Mouse (Mus musculus): Measurements from ENCODE around the gene Hmgb1. TPM values are rescaled to one million over a fixed set of nuclear protein-coding genes. Genes with fewer than 3 reads are reported as not detected.

Hmgb1 gene
- total RNA-seq, 4 experiments from 2014 or later = 119 to 140 (median 134) TPM

- no peak for DNase-seq (ENCODE audit: low spot score in 2 of 2)
Measured at GRCm38 (mm10) chr5:149030103-149030502, 154.2 kb downstream of the Hmgb1 start.

- DNase-seq (ENCODE audit: low spot score in 2 of 2) = no peak
Measured at GRCm38 (mm10) chr5:149028394-149028793, 155.9 kb downstream of the Hmgb1 start.

GRCm38 (mm10) chr5:149027389-149027788 lies 156.9 kb downstream of the Hmgb1 start:
- DNase-seq (ENCODE audit: low spot score in 2 of 2) = no peak

- no peak for DNase-seq (ENCODE audit: low spot score in 2 of 2)
Measured at GRCm38 (mm10) chr5:149021120-149021519, 163.2 kb downstream of the Hmgb1 start.

- no peak for DNase-seq (ENCODE audit: low spot score in 2 of 2)
Measured at GRCm38 (mm10) chr5:149020681-149021062, 163.6 kb downstream of the Hmgb1 start.

GRCm38 (mm10) chr5:149020059-149020680 lies 164.1 kb downstream of the Hmgb1 start:
- no peak for DNase-seq (ENCODE audit: low spot score in 2 of 2)

- DNase-seq (ENCODE audit: low spot score in 2 of 2) = no peak
Measured at GRCm38 (mm10) chr5:149017666-149018415, 166.4 kb downstream of the Hmgb1 start.

- DNase-seq (ENCODE audit: low spot score in 2 of 2) = no peak
Measured at GRCm38 (mm10) chr5:149017181-149017580, 167.1 kb downstream of the Hmgb1 start.

- no peak for DNase-seq (ENCODE audit: low spot score in 2 of 2)
Measured at GRCm38 (mm10) chr5:149016261-149016660, 168.0 kb downstream of the Hmgb1 start.

- no peak for DNase-seq (ENCODE audit: low spot score in 2 of 2)
Measured at GRCm38 (mm10) chr5:149015335-149016201, 168.7 kb downstream of the Hmgb1 start.

- no peak for DNase-seq (ENCODE audit: low spot score in 2 of 2)
Measured at GRCm38 (mm10) chr5:149014600-149015268, 169.6 kb downstream of the Hmgb1 start.

- no peak for DNase-seq (ENCODE audit: low spot score in 2 of 2)
Measured at GRCm38 (mm10) chr5:149013817-149014508, 170.3 kb downstream of the Hmgb1 start.

GRCm38 (mm10) chr5:149009111-149009510 lies 175.2 kb downstream of the Hmgb1 start:
- DNase-seq (ENCODE audit: low spot score in 2 of 2) = no peak

- no peak for DNase-seq (ENCODE audit: low spot score in 2 of 2)
Measured at GRCm38 (mm10) chr5:149007295-149007646, 177.0 kb downstream of the Hmgb1 start.

- peak; percentile 97 to 100 for DNase-seq (ENCODE audit: low spot score in 2 of 2)
Measured at GRCm38 (mm10) chr5:149006362-149007294, 177.7 kb downstream of the Hmgb1 start.

- no peak for DNase-seq (ENCODE audit: low spot score in 2 of 2)
Measured at GRCm38 (mm10) chr5:149005701-149006361, 178.5 kb downstream of the Hmgb1 start.

GRCm38 (mm10) chr5:149005083-149005482 lies 179.2 kb downstream of the Hmgb1 start:
- DNase-seq (ENCODE audit: low spot score in 2 of 2) = no peak

GRCm38 (mm10) chr5:149003137-149003536 lies 181.2 kb downstream of the Hmgb1 start:
- DNase-seq (ENCODE audit: low spot score in 2 of 2) = no peak

GRCm38 (mm10) chr5:149002803-149003115 lies 181.5 kb downstream of the Hmgb1 start:
- no peak for DNase-seq (ENCODE audit: low spot score in 2 of 2)
